Mouse (Mus musculus) intestine, postnatal 0 days (tissue): ENCODE results near the gene Anks1. TPM values are rescaled to one million over a fixed set of nuclear protein-coding genes. Genes with fewer than 3 reads are reported as not detected.

Experiments
- ATAC-seq: fragments of 200-750 bp; cut with Nextera tagmentation; 2 replicates; pipeline ENCODE4 v1.8.0; 2017; ENCODE audit warnings: mild to moderate bottlenecking, moderate TSS enrichment, moderate library complexity
- H3K27ac ChIP-seq: fragments of 300-500 bp; sonication (generic); 2 replicates; pipeline ENCODE4 v1.5.1; 2014; ENCODE audit warnings: mild to moderate bottlenecking, low read depth, low read length, moderate library complexity
- H3K27me3 ChIP-seq: fragments of 300-500 bp; sonication (generic); replicated peaks from 2 replicates; pipeline ENCODE4 v1.6.1; 2014; ENCODE audit warnings: low read length, mixed read lengths; ENCODE audit not compliant: control insufficient read depth, insufficient read depth
- H3K36me3 ChIP-seq: fragments of 300-500 bp; sonication (generic); 2 replicates; pipeline ENCODE4 v1.6.1; 2014; ENCODE audit warnings: mild to moderate bottlenecking, moderate library complexity; ENCODE audit not compliant: control insufficient read depth, insufficient read depth
- H3K4me1 ChIP-seq: fragments of 300-500 bp; sonication (generic); replicated peaks from 2 replicates; pipeline ENCODE4 v1.6.1; 2014; ENCODE audit warnings: antibody characterized with exemption, low read length, mixed read lengths; ENCODE audit not compliant: control insufficient read depth, insufficient read depth
- H3K4me2 ChIP-seq: fragments of 300-500 bp; sonication (generic); replicated peaks from 2 replicates; pipeline ENCODE4 v1.6.1; 2014; ENCODE audit warnings: low read depth, mild to moderate bottlenecking, moderate library complexity
- H3K4me3 ChIP-seq: fragments of 300-500 bp; sonication (generic); 2 replicates; pipeline ENCODE4 v1.5.1; 2014; ENCODE audit warnings: low read depth, low read length
- H3K9ac ChIP-seq: fragments of 300-500 bp; sonication (generic); 2 replicates; pipeline ENCODE4 v1.6.1; 2014; ENCODE audit warnings: mild to moderate bottlenecking, low read depth, low read length
- H3K9me3 ChIP-seq: fragments of 300-500 bp; sonication (generic); 2 replicates; pipeline ENCODE4 v1.6.1; 2016; ENCODE audit warnings: mixed run types; ENCODE audit not compliant: control insufficient read depth
- CTCF ChIP-seq: sonication (generic); IDR thresholded peaks from 2 replicates; pipeline ENCODE4 v1.5.1; 2016; ENCODE audit warnings: low read depth, mild to moderate bottlenecking, control low read depth, antibody characterized with exemption, moderate library complexity
- WGBS: fragments of 180-500 bp; shearing (Covaris S2); extraction: QIAGEN DNeasy Blood & Tissue Kit; methylation state at CpG from one replicate; pipeline ENCODE4 v1.1.7; 2014; 5-methylcytosine and 5-hydroxymethylcytosine counted together
- polyA plus RNA-seq: library from polyadenylated mRNA; unstranded; fragments of >200 nt; fragmentation: Nextera tagmentation; extraction: Ambion mirVana; gene quantifications from 2 replicates; pipeline ENCODE4 v1.2.1, GENCODE M21; 2015

Anks1 gene
- polyA plus RNA-seq, 1 experiment from 2014 or later = 10.0 TPM

- 0 out of 2 replicates have a peak, but pooled peaks cover 2% of the 10 kb centered on the region for H3K9me3 ChIP-seq
- H3K9ac ChIP-seq = no peak overlapping the region
- no peak overlapping the region for H3K4me3 ChIP-seq
- 83% methylated on average over 3 of the region's 3 CpGs for WGBS
- ATAC-seq = no peak
- no peaks in the 10 kb centered on the region for H3K27me3 ChIP-seq
- peak; percentile 38 for TF ChIP-seq CTCF
- H3K4me2 ChIP-seq = no peak overlapping the region
- no peak overlapping the region for H3K27ac ChIP-seq
- no peaks in the 10 kb centered on the region for H3K4me1 ChIP-seq
- no peaks in the 10 kb centered on the region for H3K36me3 ChIP-seq
These were observed 184.7 kb downstream of the Anks1 start for GRCm38 (mm10) chr17:28093837-28094236.

GRCm38 (mm10) chr17:28096418-28096817 lies 187.3 kb downstream of the Anks1 start:
- no peak for ATAC-seq
- TF ChIP-seq CTCF = no peak
- 81% methylated on average over 10 of the region's 10 CpGs for WGBS

GRCm38 (mm10) chr17:28097308-28097707 lies 188.2 kb downstream of the Anks1 start:
- Histone ChIP-seq H3K27ac (no peak overlapping the region), H3K36me3 (no peaks in the 10 kb centered on the region), H3K9me3 (0 out of 2 replicates have a peak, but pooled peaks cover 1% of the 10 kb centered on the region), H3K4me1 (no peaks in the 10 kb centered on the region), H3K4me2 (no peak overlapping the region), H3K27me3 (no peaks in the 10 kb centered on the region), H3K9ac (no peak overlapping the region), H3K4me3 (no peak overlapping the region)
- TF ChIP-seq CTCF = no peak
- no peak for ATAC-seq
- WGBS = 77% methylated on average over 13 of the region's 13 CpGs

More at GRCm38 (mm10) chr17:28096418-28096817, 187.3 kb downstream of the Anks1 start:
- no peak overlapping the region for H3K4me3 ChIP-seq
- no peaks in the 10 kb centered on the region for H3K4me1 ChIP-seq
- no peaks in the 10 kb centered on the region for H3K36me3 ChIP-seq
- H3K9ac ChIP-seq = no peak overlapping the region
- H3K27ac ChIP-seq = no peak overlapping the region
- no peak overlapping the region for H3K4me2 ChIP-seq
- H3K27me3 ChIP-seq = no peaks in the 10 kb centered on the region
- 0 out of 2 replicates have a peak, but pooled peaks cover 2% of the 10 kb centered on the region for H3K9me3 ChIP-seq

- Histone ChIP-seq H3K4me1 (no peaks in the 10 kb centered on the region), H3K27ac (no peak overlapping the region), H3K27me3 (no peaks in the 10 kb centered on the region), H3K36me3 (no peaks in the 10 kb centered on the region), H3K9me3 (no peaks in the 10 kb centered on the region), H3K4me2 (no peak overlapping the region), H3K4me3 (no peak overlapping the region), H3K9ac (no peak overlapping the region)
- ATAC-seq = no peak
- WGBS = 72% methylated on average over 3 of the region's 3 CpGs
- TF ChIP-seq CTCF = no peak
These were observed 190.0 kb downstream of the Anks1 start for GRCm38 (mm10) chr17:28099086-28099485.

GRCm38 (mm10) chr17:28100669-28101068 lies 191.6 kb downstream of the Anks1 start:
- no peak overlapping the region for H3K9ac ChIP-seq
- TF ChIP-seq CTCF = peak; percentile 34
- no peaks in the 10 kb centered on the region for H3K36me3 ChIP-seq
- no peak overlapping the region for H3K4me3 ChIP-seq
- no peak for ATAC-seq
- no peaks in the 10 kb centered on the region for H3K4me1 ChIP-seq
- no peak overlapping the region for H3K4me2 ChIP-seq
- H3K27ac ChIP-seq = no peak overlapping the region
- no peaks in the 10 kb centered on the region for H3K9me3 ChIP-seq
- H3K27me3 ChIP-seq = no peaks in the 10 kb centered on the region
- WGBS = 88% methylated on average over 1 of the region's 1 CpGs

GRCm38 (mm10) chr17:28101284-28101887 lies 192.3 kb downstream of the Anks1 start:
- Histone ChIP-seq H3K27ac (no peak overlapping the region), H3K27me3 (no peaks in the 10 kb centered on the region), H3K4me3 (no peak overlapping the region), H3K9ac (no peak overlapping the region), H3K4me2 (no peak overlapping the region), H3K9me3 (no peaks in the 10 kb centered on the region), H3K36me3 (no peaks in the 10 kb centered on the region), H3K4me1 (no peaks in the 10 kb centered on the region)
- 45% methylated on average over 12 of the region's 12 CpGs for WGBS
- ATAC-seq = no peak
- no peak for TF ChIP-seq CTCF
